Mouse (Mus musculus): ENCODE results near the gene Opcml. TPM values are rescaled to one million over a fixed set of nuclear protein-coding genes. Genes with fewer than 3 reads are reported as not detected.

Gene Opcml
- polyA plus RNA-seq, 1 experiment from 2014 or later = 73.0 TPM

GRCm38 (mm10) chr9:28273816-28274215, 483.2 kb downstream of the Opcml start:
- Histone ChIP-seq H3K4me1 (ENCODE audit: control insufficient read depth, insufficient read depth, low read length) (no peaks in the 10 kb centered on the region), H3K27me3 (ENCODE audit: control insufficient read depth, insufficient read depth, low read depth, low read length) (no peaks in the 10 kb centered on the region), H3K4me3 (ENCODE audit: low read depth, low read length) (no peak overlapping the region), H3K9me3 (replicated peaks; ENCODE audit: control insufficient read depth, low read length, poor library complexity, severe bottlenecking) (no peaks in the 10 kb centered on the region), H3K27ac (ENCODE audit: low read length) (no peak overlapping the region), H3K9ac (ENCODE audit: low read depth, low read length) (no peak overlapping the region), H3K36me3 (ENCODE audit: control insufficient read depth, insufficient read depth, low read length) (no peaks in the 10 kb centered on the region), H3K4me2 (ENCODE audit: low read length) (no peak overlapping the region)
- ATAC-seq = no peak
- WGBS = 86% methylated on average over 2 of the region's 2 CpGs

- peaks cover 7% of the 10 kb centered on the region for H3K4me1 ChIP-seq (ENCODE audit: control insufficient read depth, insufficient read depth, low read length)
- no peak overlapping the region for H3K27ac ChIP-seq (ENCODE audit: low read length)
- H3K36me3 ChIP-seq (ENCODE audit: control insufficient read depth, insufficient read depth, low read length) = no peaks in the 10 kb centered on the region
- H3K4me3 ChIP-seq (ENCODE audit: low read depth, low read length) = no peak overlapping the region
- WGBS = 91% methylated on average over 2 of the region's 2 CpGs
- no peak for ATAC-seq
- no peak overlapping the region for H3K4me2 ChIP-seq (ENCODE audit: low read length)
- no peaks in the 10 kb centered on the region for H3K9me3 ChIP-seq (replicated peaks; ENCODE audit: control insufficient read depth, low read length, poor library complexity, severe bottlenecking)
- no peaks in the 10 kb centered on the region for H3K27me3 ChIP-seq (ENCODE audit: control insufficient read depth, insufficient read depth, low read depth, low read length)
- no peak overlapping the region for H3K9ac ChIP-seq (ENCODE audit: low read depth, low read length)
These were observed 488.0 kb downstream of the Opcml start for GRCm38 (mm10) chr9:28278555-28278954.

GRCm38 (mm10) chr9:28281025-28281424, 490.4 kb downstream of the Opcml start:
- H3K4me3 ChIP-seq (ENCODE audit: low read depth, low read length) = no peak overlapping the region
- H3K36me3 ChIP-seq (ENCODE audit: control insufficient read depth, insufficient read depth, low read length) = no peaks in the 10 kb centered on the region
- no peak for ATAC-seq
- WGBS = 34% methylated on average over 3 of the region's 3 CpGs
- no peaks in the 10 kb centered on the region for H3K9me3 ChIP-seq (replicated peaks; ENCODE audit: control insufficient read depth, low read length, poor library complexity, severe bottlenecking)
- H3K4me1 ChIP-seq (ENCODE audit: control insufficient read depth, insufficient read depth, low read length) = peaks cover 7% of the 10 kb centered on the region
- no peak overlapping the region for H3K9ac ChIP-seq (ENCODE audit: low read depth, low read length)
- H3K27ac ChIP-seq (ENCODE audit: low read length) = no peak overlapping the region
- no peaks in the 10 kb centered on the region for H3K27me3 ChIP-seq (ENCODE audit: control insufficient read depth, insufficient read depth, low read depth, low read length)
- H3K4me2 ChIP-seq (ENCODE audit: low read length) = no peak overlapping the region

GRCm38 (mm10) chr9:28281571-28281970, 491.0 kb downstream of the Opcml start:
- Histone ChIP-seq H3K4me2 (ENCODE audit: low read length) (no peak overlapping the region), H3K36me3 (ENCODE audit: control insufficient read depth, insufficient read depth, low read length) (no peaks in the 10 kb centered on the region), H3K9me3 (replicated peaks; ENCODE audit: control insufficient read depth, low read length, poor library complexity, severe bottlenecking) (no peaks in the 10 kb centered on the region), H3K4me3 (ENCODE audit: low read depth, low read length) (no peak overlapping the region), H3K27ac (ENCODE audit: low read length) (0 out of 2 replicates have a peak overlapping the region, but pooled peaks have one; percentile 5), H3K27me3 (ENCODE audit: control insufficient read depth, insufficient read depth, low read depth, low read length) (no peaks in the 10 kb centered on the region), H3K9ac (ENCODE audit: low read depth, low read length) (no peak overlapping the region), H3K4me1 (ENCODE audit: control insufficient read depth, insufficient read depth, low read length) (peaks cover 7% of the 10 kb centered on the region)
- WGBS = 56% methylated on average over 3 of the region's 3 CpGs
- ATAC-seq = no peak

- no peaks in the 10 kb centered on the region for H3K36me3 ChIP-seq (ENCODE audit: control insufficient read depth, insufficient read depth, low read length)
- no peak for ATAC-seq
- H3K4me3 ChIP-seq (ENCODE audit: low read depth, low read length) = no peak overlapping the region
- no peak overlapping the region for H3K4me2 ChIP-seq (ENCODE audit: low read length)
- H3K27me3 ChIP-seq (ENCODE audit: control insufficient read depth, insufficient read depth, low read depth, low read length) = no peaks in the 10 kb centered on the region
- no peak overlapping the region for H3K27ac ChIP-seq (ENCODE audit: low read length)
- H3K4me1 ChIP-seq (ENCODE audit: control insufficient read depth, insufficient read depth, low read length) = peaks cover 10% of the 10 kb centered on the region
- WGBS = 82% methylated on average over 3 of the region's 3 CpGs
- H3K9me3 ChIP-seq (replicated peaks; ENCODE audit: control insufficient read depth, low read length, poor library complexity, severe bottlenecking) = no peaks in the 10 kb centered on the region
- H3K9ac ChIP-seq (ENCODE audit: low read depth, low read length) = no peak overlapping the region
These were observed 494.4 kb downstream of the Opcml start for GRCm38 (mm10) chr9:28285016-28285415.

GRCm38 (mm10) chr9:28286384-28286783, 495.8 kb downstream of the Opcml start:
- 88% methylated on average over 7 of the region's 7 CpGs for WGBS
- H3K27me3 ChIP-seq (ENCODE audit: control insufficient read depth, insufficient read depth, low read depth, low read length) = no peaks in the 10 kb centered on the region
- no peak overlapping the region for H3K27ac ChIP-seq (ENCODE audit: low read length)
- peaks cover 3% of the 10 kb centered on the region for H3K4me1 ChIP-seq (ENCODE audit: control insufficient read depth, insufficient read depth, low read length)
- no peaks in the 10 kb centered on the region for H3K36me3 ChIP-seq (ENCODE audit: control insufficient read depth, insufficient read depth, low read length)
- H3K4me2 ChIP-seq (ENCODE audit: low read length) = no peak overlapping the region
- H3K9me3 ChIP-seq (replicated peaks; ENCODE audit: control insufficient read depth, low read length, poor library complexity, severe bottlenecking) = no peaks in the 10 kb centered on the region
- no peak for ATAC-seq
- no peak overlapping the region for H3K9ac ChIP-seq (ENCODE audit: low read depth, low read length)
- no peak overlapping the region for H3K4me3 ChIP-seq (ENCODE audit: low read depth, low read length)

GRCm38 (mm10) chr9:28287485-28287884, 496.9 kb downstream of the Opcml start:
- H3K27ac ChIP-seq (ENCODE audit: low read length) = no peak overlapping the region
- ATAC-seq = no peak
- H3K27me3 ChIP-seq (ENCODE audit: control insufficient read depth, insufficient read depth, low read depth, low read length) = no peaks in the 10 kb centered on the region
- no peaks in the 10 kb centered on the region for H3K36me3 ChIP-seq (ENCODE audit: control insufficient read depth, insufficient read depth, low read length)
- no peaks in the 10 kb centered on the region for H3K9me3 ChIP-seq (replicated peaks; ENCODE audit: control insufficient read depth, low read length, poor library complexity, severe bottlenecking)
- no peak overlapping the region for H3K4me3 ChIP-seq (ENCODE audit: low read depth, low read length)
- no peak overlapping the region for H3K9ac ChIP-seq (ENCODE audit: low read depth, low read length)
- WGBS = 49% methylated on average over 2 of the region's 2 CpGs
- H3K4me2 ChIP-seq (ENCODE audit: low read length) = no peak overlapping the region
- peaks cover 3% of the 10 kb centered on the region; the same call in 1 of the 2 replicates for H3K4me1 ChIP-seq (ENCODE audit: control insufficient read depth, insufficient read depth, low read length)

GRCm38 (mm10) chr9:28289696-28290330, 499.2 kb downstream of the Opcml start:
- Histone ChIP-seq H3K9me3 (replicated peaks; ENCODE audit: control insufficient read depth, low read length, poor library complexity, severe bottlenecking) (no peaks in the 10 kb centered on the region), H3K27me3 (ENCODE audit: control insufficient read depth, insufficient read depth, low read depth, low read length) (no peaks in the 10 kb centered on the region), H3K27ac (ENCODE audit: low read length) (no peak overlapping the region), H3K4me2 (ENCODE audit: low read length) (no peak overlapping the region), H3K4me3 (ENCODE audit: low read depth, low read length) (no peak overlapping the region), H3K36me3 (ENCODE audit: control insufficient read depth, insufficient read depth, low read length) (no peaks in the 10 kb centered on the region), H3K4me1 (ENCODE audit: control insufficient read depth, insufficient read depth, low read length) (peaks cover 3% of the 10 kb centered on the region; the same call in 1 of the 2 replicates), H3K9ac (ENCODE audit: low read depth, low read length) (no peak overlapping the region)
- no peak for ATAC-seq
- WGBS = 35% methylated on average over 1 of the region's 1 CpGs

- no peaks in the 10 kb centered on the region for H3K36me3 ChIP-seq (ENCODE audit: control insufficient read depth, insufficient read depth, low read length)
- no peak overlapping the region for H3K9ac ChIP-seq (ENCODE audit: low read depth, low read length)
- H3K27me3 ChIP-seq (ENCODE audit: control insufficient read depth, insufficient read depth, low read depth, low read length) = no peaks in the 10 kb centered on the region
- peaks cover 4% of the 10 kb centered on the region for H3K4me1 ChIP-seq (ENCODE audit: control insufficient read depth, insufficient read depth, low read length)
- no peaks in the 10 kb centered on the region for H3K9me3 ChIP-seq (replicated peaks; ENCODE audit: control insufficient read depth, low read length, poor library complexity, severe bottlenecking)
- H3K4me2 ChIP-seq (ENCODE audit: low read length) = no peak overlapping the region
- H3K27ac ChIP-seq (ENCODE audit: low read length) = no peak overlapping the region
- H3K4me3 ChIP-seq (ENCODE audit: low read depth, low read length) = no peak overlapping the region
- ATAC-seq = no peak
- 85% methylated on average over 8 of the region's 8 CpGs for WGBS
These were observed 513.1 kb downstream of the Opcml start for GRCm38 (mm10) chr9:28303659-28304058.
